10 mouse cellular contexts compared by ENCODE assay signal in the genomic region with DNA sequence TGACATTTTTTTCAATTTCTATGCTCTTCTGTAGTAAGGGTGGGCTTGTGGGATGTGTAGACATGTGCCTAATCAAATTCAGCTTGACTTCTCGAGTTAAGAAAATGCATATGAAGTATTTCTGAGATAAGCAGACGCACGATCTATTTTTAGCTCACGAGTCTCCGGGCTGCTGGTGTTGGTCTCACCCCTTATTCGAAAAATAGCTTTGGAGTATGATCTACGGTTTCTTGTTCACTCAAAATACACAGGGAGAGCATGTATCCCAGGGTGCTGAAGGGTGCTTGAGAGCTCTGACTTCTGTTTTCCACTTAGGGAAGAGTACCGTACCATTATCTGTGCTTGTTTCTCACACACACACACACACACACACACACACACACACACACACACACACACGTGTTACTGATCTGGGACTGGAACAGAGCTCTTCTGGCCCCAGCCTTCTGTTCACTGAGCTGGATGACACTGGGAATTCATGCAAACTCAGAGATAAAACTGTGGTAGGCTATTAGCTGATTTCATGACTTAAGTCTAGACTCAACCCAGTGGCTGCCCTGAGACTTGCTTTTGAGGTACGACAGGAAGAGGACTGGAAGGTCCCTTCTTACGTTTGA. TPM values are rescaled to one million over a fixed set of nuclear protein-coding genes. Genes with fewer than 3 reads are reported as not detected.
A peak's percentile ranks its signal among the peaks of the same experiment; 100 is the strongest.
DNase-seq lines count a peak whose midpoint lies in the region; ATAC-seq and TF ChIP-seq lines count a peak whose summit lies in the region.
"Had no signal": no experiment of that assay in that cellular context is flagged by ENCODE, and none has a peak within 500 bp of the region (broad histone marks: within the 10 kb centered on the region; RNA-seq: fewer than 3 reads in every experiment).

No protein-coding gene starts in this region.

- H3K9ac ChIP-seq in liver, embryonic 12.5 days = no peak overlapping the region

- H3K36me3 ChIP-seq in liver, embryonic 12.5 days = no peaks in the 10 kb centered on the region

- DNase-seq in liver (no peak), NIH3T3 (ENCODE audit: low read depth) (peak; percentile 38)
- no peak for DNase-seq in cerebellum, postnatal 14 days
- DNase-seq in urinary bladder, adult 18-20 months (ENCODE audit: low spot score in 2 of 2) = no peak
- DNase-seq: adrenal gland, adult 2 months; cerebellum, adult 8-10 months; gastrocnemius, postnatal 36 days had no signal

- 0 out of 2 replicates have a peak overlapping the region, but pooled peaks have one; percentile 16 for H3K4me2 ChIP-seq in liver, embryonic 12.5 days

- no peak for TF ChIP-seq POLR2A in embryonic fibroblast, embryonic 13.5 days (IDR thresholded peaks at IDR 0.05; ENCODE audit: low read depth, low read length)

- ATAC-seq in liver, embryonic 12.5 days = peak; percentile 59; the same call in 1 of the 2 replicates
- peak; percentile 76 for ATAC-seq in megakaryocyte-erythroid progenitor cell, adult 5-6 weeks (replicated peaks; ENCODE audit: low FRiP score, low TSS enrichment, poor library complexity, severe bottlenecking)

- no peak for TF ChIP-seq CTCF in embryonic fibroblast, embryonic 13.5 days (IDR thresholded peaks at IDR 0.05; ENCODE audit: borderline replicate concordance, insufficient read depth, low read length)

- H3K4me1 ChIP-seq in liver, embryonic 12.5 days = peaks cover 16% of the 10 kb centered on the region
- peaks cover 14% of the 10 kb centered on the region for H3K4me1 ChIP-seq in embryonic fibroblast, embryonic 13.5 days (ENCODE audit: control insufficient read depth, insufficient read depth, low read length)

- no peak overlapping the region for H3K4me3 ChIP-seq in liver, embryonic 12.5 days
- H3K4me3 ChIP-seq in embryonic fibroblast, embryonic 13.5 days (ENCODE audit: insufficient read depth, low read length) = no peak overlapping the region

- H3K9me3 ChIP-seq in liver, embryonic 12.5 days (replicated peaks) = no peaks in the 10 kb centered on the region

- 25% methylated on average over 11 of the region's 11 CpGs for WGBS in liver, embryonic 12.5 days (ENCODE audit: insufficient replicate concordance)

- no peaks in the 10 kb centered on the region for H3K27me3 ChIP-seq in liver, embryonic 12.5 days (replicated peaks)

- no peak overlapping the region for H3K27ac ChIP-seq in liver, embryonic 12.5 days
- H3K27ac ChIP-seq in embryonic fibroblast, embryonic 13.5 days (ENCODE audit: insufficient read depth, low read length) = peak overlapping the region; percentile 82

RNA-seq across cellular contexts. Expression of a gene that starts 34.9 kb away (rescaled TPM):
- polyA plus RNA-seq in liver, embryonic 12.5 days (2016; fragmentation: Nextera tagmentation; extraction: Ambion mirVana) = 5.8 and 6.3 TPM in 2 replicates
- 99.4 and 100 TPM in 2 replicates for polyA plus RNA-seq in embryonic fibroblast, embryonic 13.5 days (2011; ENCODE audit: insufficient read length, low read depth, missing spikeins)
- 2.2 and 3.3 TPM in 2 replicates for total RNA-seq in megakaryocyte-erythroid progenitor cell, adult 5-6 weeks (2014; fragmentation: Nextera tagmentation)
- 1.6 and 3.7 TPM in 2 replicates for total RNA-seq in megakaryocyte-erythroid progenitor cell, adult 5-6 weeks (2017)

Comparison
In these comparisons a context has a peak if more than half of its experiments do, and no peak if none do; other contexts are left out.
1. RNA of a gene that starts 34.9 kb away (polyA plus RNA-seq): 99.4 to 100 TPM in embryonic fibroblast, embryonic 13.5 days; 5.8 to 6.3 TPM in liver, embryonic 12.5 days; every median in the first group is over 10 times any median in the second.